8 mouse cellular contexts compared by ENCODE assay signal in genomic region chr17:79981758-79982481, GRCm38 (mm10).
A peak's percentile ranks its signal among the peaks of the same experiment; 100 is the strongest.
DNase-seq lines count a peak whose midpoint lies in the region; ATAC-seq and TF ChIP-seq lines count a peak whose summit lies in the region.

No protein-coding gene starts in this region.

- TF ChIP-seq EP300 in heart, adult 2 months (IDR thresholded peaks at IDR 0.05; ENCODE audit: insufficient read depth, low read depth, low read length): no peak

- intact Hi-C loops in heart, adult 2 months (cut with DNase I): no loop called here
- intact Hi-C loops in left cerebral cortex, postnatal 14 days (cut with DNase I): no loop called here

- no peaks in the 10 kb centered on the region for H3K36me3 ChIP-seq in heart, embryonic 13.5 days
- no peaks in the 10 kb centered on the region for H3K36me3 ChIP-seq in heart, adult 2 months (ENCODE audit: control insufficient read depth, insufficient read depth, low read length)
- no peaks in the 10 kb centered on the region for H3K36me3 ChIP-seq in E14TG2a.4 (ENCODE audit: insufficient read depth, low read length)
- no peaks in the 10 kb centered on the region for H3K36me3 ChIP-seq in intestine, embryonic 15.5 days
- H3K36me3 ChIP-seq in neural tube, embryonic 11.5 days (ENCODE audit: control insufficient read depth, insufficient read depth, low read length): no peaks in the 10 kb centered on the region

- H3K9ac ChIP-seq in heart, embryonic 13.5 days: peak overlapping the region; percentile 24; the same call in 1 of the 2 replicates
- H3K9ac ChIP-seq in heart, adult 2 months (ENCODE audit: low read depth, low read length): no peak overlapping the region
- H3K9ac ChIP-seq in intestine, embryonic 15.5 days: no peak overlapping the region
- H3K9ac ChIP-seq in neural tube, embryonic 11.5 days (ENCODE audit: low read length): no peak overlapping the region

- peaks cover 8% of the 10 kb centered on the region; the same call in 1 of the 2 replicates for H3K4me1 ChIP-seq in heart, embryonic 13.5 days
- H3K4me1 ChIP-seq in heart, adult 2 months (ENCODE audit: control insufficient read depth, insufficient read depth, low read length): peaks cover 2% of the 10 kb centered on the region; the same call in 1 of the 2 replicates
- H3K4me1 ChIP-seq in E14TG2a.4 (replicated peaks; ENCODE audit: low read depth, low read length): peaks cover 59% of the 10 kb centered on the region
- H3K4me1 ChIP-seq in intestine, embryonic 15.5 days (replicated peaks): peaks cover 13% of the 10 kb centered on the region
- H3K4me1 ChIP-seq in neural tube, embryonic 11.5 days (ENCODE audit: control insufficient read depth, insufficient read depth, low read length): peaks cover 8% of the 10 kb centered on the region; the same call in 1 of the 2 replicates

- H3K9me3 ChIP-seq in heart, embryonic 13.5 days: no peaks in the 10 kb centered on the region
- H3K9me3 ChIP-seq in E14TG2a.4 (ENCODE audit: low read length): peaks cover 17% of the 10 kb centered on the region
- H3K9me3 ChIP-seq in intestine, embryonic 15.5 days: no peaks in the 10 kb centered on the region
- H3K9me3 ChIP-seq in neural tube, embryonic 11.5 days (ENCODE audit: control insufficient read depth, low read length): no peaks in the 10 kb centered on the region

- no peak for DNase-seq in heart, adult 2 months
- no peak for DNase-seq in neural tube, embryonic 11.5 days (ENCODE audit: low spot score)
- no peak for DNase-seq in urinary bladder, postnatal 14 days (ENCODE audit: low spot score)
- no peak for DNase-seq in left cerebral cortex, postnatal 14 days (ENCODE audit: low spot score in 2 of 2)
- no peak for DNase-seq in ovary, postnatal 10 days (ENCODE audit: low spot score)

- H3K27me3 ChIP-seq in heart, embryonic 13.5 days (replicated peaks): no peaks in the 10 kb centered on the region
- H3K27me3 ChIP-seq in heart, adult 2 months (ENCODE audit: control insufficient read depth, insufficient read depth, low read length): no peaks in the 10 kb centered on the region; the same call in 1 of the 2 replicates
- peaks cover 23% of the 10 kb centered on the region for H3K27me3 ChIP-seq in E14TG2a.4 (ENCODE audit: insufficient read depth, low read length)
- H3K27me3 ChIP-seq in intestine, embryonic 15.5 days (replicated peaks): no peaks in the 10 kb centered on the region
- H3K27me3 ChIP-seq in neural tube, embryonic 11.5 days (ENCODE audit: control insufficient read depth, insufficient read depth, low read length): no peaks in the 10 kb centered on the region

- TF ChIP-seq POLR2A in heart, adult 2 months (IDR thresholded peaks at IDR 0.05; ENCODE audit: insufficient read depth, low read depth, low read length): no peak

- no peak overlapping the region for H3K4me2 ChIP-seq in heart, embryonic 13.5 days
- H3K4me2 ChIP-seq in intestine, embryonic 15.5 days (replicated peaks): peak overlapping the region; percentile 34
- 0 out of 2 replicates have a peak overlapping the region, but pooled peaks have one; percentile 8 for H3K4me2 ChIP-seq in neural tube, embryonic 11.5 days (ENCODE audit: low read depth)

- no peak overlapping the region for H3K27ac ChIP-seq in heart, embryonic 13.5 days (replicated peaks)
- no peak overlapping the region for H3K27ac ChIP-seq in heart, adult 2 months
- H3K27ac ChIP-seq in intestine, embryonic 15.5 days: no peak overlapping the region
- no peak overlapping the region for H3K27ac ChIP-seq in neural tube, embryonic 11.5 days (ENCODE audit: low read depth, low read length)

- H3K4me3 ChIP-seq in heart, embryonic 13.5 days: no peak overlapping the region
- H3K4me3 ChIP-seq in heart, adult 2 months: no peak overlapping the region
- 0 out of 2 replicates have a peak overlapping the region, but pooled peaks have one; percentile 7 for H3K4me3 ChIP-seq in E14TG2a.4 (replicated peaks; ENCODE audit: low read length)
- no peak overlapping the region for H3K4me3 ChIP-seq in intestine, embryonic 15.5 days (replicated peaks)
- no peak overlapping the region for H3K4me3 ChIP-seq in neural tube, embryonic 11.5 days (ENCODE audit: low read depth, low read length)

- ATAC-seq in heart, embryonic 13.5 days (ENCODE audit: extremely low read depth, insufficient number of reproducible peaks, low FRiP score, low TSS enrichment): no peak
- ATAC-seq in intestine, embryonic 15.5 days: peak; percentile 62
- no peak for ATAC-seq in neural tube, embryonic 11.5 days (ENCODE audit: insufficient read depth, low FRiP score, low TSS enrichment)

- no peak for TF ChIP-seq CTCF in heart, adult 2 months (IDR thresholded peaks at IDR 0.05)
- no peak for TF ChIP-seq CTCF in E14TG2a.4 (conservative IDR thresholded peaks at IDR 0.05; ENCODE audit: low read length)

- H3K79me2 ChIP-seq in heart, adult 2 months (replicated peaks; ENCODE audit: control insufficient read depth, insufficient read depth, low read length): no peaks in the 10 kb centered on the region

- 63% methylated on average over 12 of the region's 12 CpGs for WGBS in heart, embryonic 13.5 days
- 71% methylated on average over 12 of the region's 12 CpGs for WGBS in heart, adult 2 months
- WGBS in intestine, embryonic 15.5 days: 32% methylated on average over 12 of the region's 12 CpGs
- WGBS in neural tube, embryonic 11.5 days: 49% methylated on average over 10 of the region's 12 CpGs
